Mouse (Mus musculus): Measurements from ENCODE around the gene Gm6164.
"Not testable (repeated sequence)": the region's sequence is repeated elsewhere in the genome, so short reads cannot be mapped to it uniquely, and the experiment has no call there.

Gm6164 gene

DNA sequence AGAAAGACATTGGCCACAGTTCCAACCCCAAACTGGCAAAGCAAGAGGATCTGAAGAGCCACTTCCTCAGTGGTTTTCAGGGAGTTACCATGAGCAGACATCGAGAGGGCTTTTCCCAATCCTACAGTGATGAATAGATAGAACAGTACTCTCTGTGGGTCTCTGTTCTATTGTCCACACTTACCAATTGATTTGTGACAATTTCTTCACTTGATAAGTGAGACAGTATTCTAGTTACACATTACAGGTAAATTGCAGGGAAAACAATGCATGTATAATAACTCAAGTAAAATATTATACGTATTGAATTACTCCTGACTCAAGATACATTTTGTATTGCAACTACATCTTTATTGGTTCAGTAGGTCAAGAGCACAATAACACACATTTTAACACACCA lies at the start of gene Gm6164:
Gm6164 (minus strand) TSS at position 101 of the 400 bp plus-strand sequence.
- ATAC-seq (ENCODE audit: low TSS enrichment) = not testable (repeated sequence)

GRCm38 (mm10) chr7:20233728-20234127 lies 28.3 kb upstream of the Gm6164 start, which contains the start of gene Gm4498:
Gene Gm4498 (minus strand): TSS chr7:20233828.
- not testable (repeated sequence) for ATAC-seq (ENCODE audit: low TSS enrichment)

DNA sequence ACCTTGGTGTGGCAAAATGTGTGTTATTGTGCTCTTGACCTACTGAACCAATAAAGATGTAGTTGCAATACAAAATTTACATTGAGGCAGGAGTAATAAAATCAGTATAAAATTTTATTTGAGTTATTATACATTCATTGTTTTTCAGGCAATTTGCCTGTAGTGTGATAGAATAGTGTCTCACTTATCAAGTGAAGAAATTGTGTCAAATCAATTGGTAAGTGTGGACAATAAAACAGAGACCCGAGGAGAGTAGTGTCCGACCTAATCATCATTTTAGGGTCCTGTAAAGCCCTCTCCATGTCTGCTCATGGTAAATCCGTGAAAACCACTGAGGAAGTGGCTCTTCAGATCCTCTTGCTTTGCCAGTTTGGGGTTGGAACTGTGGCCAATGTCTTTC lies 12.0 kb downstream of the Gm6164 start, which contains the start of gene Vmn1r95:
Vmn1r95 (plus strand) TSS at position 301 of the 400 bp plus-strand sequence.
- ATAC-seq (ENCODE audit: low TSS enrichment) = not testable (repeated sequence)

DNA sequence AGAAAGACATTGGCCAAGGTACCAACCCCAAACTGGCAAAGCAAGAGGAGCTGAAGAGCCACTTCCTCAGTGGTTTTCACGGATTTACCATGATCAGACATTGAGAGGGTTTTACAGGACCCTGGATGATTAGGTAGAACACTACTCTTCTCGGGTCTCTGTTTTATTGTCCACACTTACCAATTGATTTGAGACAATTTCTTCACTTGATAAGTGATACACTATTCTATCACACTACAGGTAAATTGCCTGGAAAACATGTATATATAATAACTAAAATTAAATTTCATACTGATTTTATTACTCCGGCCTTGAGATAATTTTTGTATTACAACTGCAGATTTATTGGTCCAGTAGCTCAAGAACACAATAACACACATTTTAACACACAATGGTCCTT lies 37.1 kb downstream of the Gm6164 start, which contains the start of gene Vmn1r94:
Vmn1r94 (minus strand) TSS at position 101 of the 400 bp plus-strand sequence.
- ATAC-seq (ENCODE audit: low TSS enrichment) = not testable (repeated sequence)

Measured in frontal cortex, adult (tissue).